Mouse (Mus musculus) midbrain, postnatal 0 days (tissue): ENCODE results near the gene Alg12. TPM values are rescaled to one million over a fixed set of nuclear protein-coding genes. Genes with fewer than 3 reads are reported as not detected.

Experiments
- ATAC-seq: fragments of 200-750 bp; cut with Nextera tagmentation; 2 replicates; pipeline ENCODE4 v1.8.0; 2017; ENCODE audit warnings: moderate number of reproducible peaks, mild to moderate bottlenecking, moderate TSS enrichment, moderate library complexity; ENCODE audit not compliant: low FRiP score
- DNase-seq: peaks from one replicate; pipeline ENCODE4 v3.0.0-alpha.2; 2015; ENCODE audit warnings: low spot score
- H3K27ac ChIP-seq: fragments of 300-500 bp; sonication (generic); 2 replicates; pipeline ENCODE4 v1.5.1; 2014; ENCODE audit warnings: low read depth, mild to moderate bottlenecking, low read length, mixed read lengths
- H3K27me3 ChIP-seq: fragments of 300-500 bp; sonication (generic); 2 replicates; pipeline ENCODE4 v1.6.1; 2014; ENCODE audit warnings: low read length, control low read depth, mixed read lengths; ENCODE audit not compliant: insufficient read depth
- H3K36me3 ChIP-seq: fragments of 300-500 bp; sonication (generic); 2 replicates; pipeline ENCODE4 v1.6.1; 2014; ENCODE audit warnings: low read length, control low read depth, mixed read lengths; ENCODE audit not compliant: insufficient read depth
- H3K4me1 ChIP-seq: fragments of 300-500 bp; sonication (generic); 2 replicates; pipeline ENCODE4 v1.6.1; 2014; ENCODE audit warnings: mild to moderate bottlenecking, control low read depth, antibody characterized with exemption, low read length, mixed read lengths; ENCODE audit not compliant: insufficient read depth
- H3K4me2 ChIP-seq: fragments of 300-500 bp; sonication (generic); 2 replicates; pipeline ENCODE4 v1.6.1; 2014; ENCODE audit warnings: low read depth, mild to moderate bottlenecking, low read length, mixed read lengths; ENCODE audit not compliant: poor library complexity, severe bottlenecking
- H3K4me3 ChIP-seq: fragments of 300-500 bp; sonication (generic); 2 replicates; pipeline ENCODE4 v1.5.1; 2014; ENCODE audit warnings: low read depth, mild to moderate bottlenecking, low read length, moderate library complexity
- H3K9ac ChIP-seq: fragments of 300-500 bp; sonication (generic); replicated peaks from 2 replicates; pipeline ENCODE4 v1.6.1; 2014; ENCODE audit warnings: mild to moderate bottlenecking, low read length, moderate library complexity, mixed read lengths; ENCODE audit not compliant: poor library complexity, severe bottlenecking
- H3K9me3 ChIP-seq: fragments of 300-500 bp; sonication (generic); 2 replicates; pipeline ENCODE4 v1.6.1; 2016; ENCODE audit warnings: low read length, control low read depth
- CTCF ChIP-seq: IDR thresholded peaks from 2 replicates; pipeline ENCODE4 v1.5.1; 2016; ENCODE audit warnings: antibody characterized with exemption, mild to moderate bottlenecking
- WGBS: fragments of 180-500 bp; shearing (Covaris S2); extraction: QIAGEN DNeasy Blood & Tissue Kit; methylation state at CpG from one replicate; pipeline ENCODE4 v1.1.7; 2014; 5-methylcytosine and 5-hydroxymethylcytosine counted together
- polyA plus RNA-seq: library from polyadenylated mRNA; unstranded; fragments of >200 nt; fragmentation: Nextera tagmentation; extraction: Ambion mirVana; gene quantifications from 2 replicates; pipeline ENCODE4 v1.2.1, GENCODE M21; 2015
- total RNA-seq: library from RNA; depleted of rRNA; stranded (reverse); fragments of >200 nt; gene quantifications from 2 replicates; pipeline ENCODE4 v1.2.3, GENCODE M21; 2014

The Alg12 gene
- total and polyA plus RNA-seq, 2 experiments from 2014 or later, result 5.5 to 9.3 TPM

- TF ChIP-seq CTCF, result no peak
- Histone ChIP-seq H3K36me3 (peaks cover 36% of the 10 kb centered on the region), H3K4me3 (no peak overlapping the region), H3K27me3 (no peaks in the 10 kb centered on the region), H3K4me2 (no peak overlapping the region), H3K27ac (no peak overlapping the region), H3K9me3 (no peaks in the 10 kb centered on the region), H3K4me1 (no peaks in the 10 kb centered on the region), H3K9ac (no peak overlapping the region)
- DNase-seq (no peak), ATAC-seq (no peak)
- WGBS, result 89% methylated on average over 3 of the region's 3 CpGs
Measured at GRCm38 (mm10) chr15:88813262-88813661, 5.9 kb downstream of the Alg12 start.

DNA sequence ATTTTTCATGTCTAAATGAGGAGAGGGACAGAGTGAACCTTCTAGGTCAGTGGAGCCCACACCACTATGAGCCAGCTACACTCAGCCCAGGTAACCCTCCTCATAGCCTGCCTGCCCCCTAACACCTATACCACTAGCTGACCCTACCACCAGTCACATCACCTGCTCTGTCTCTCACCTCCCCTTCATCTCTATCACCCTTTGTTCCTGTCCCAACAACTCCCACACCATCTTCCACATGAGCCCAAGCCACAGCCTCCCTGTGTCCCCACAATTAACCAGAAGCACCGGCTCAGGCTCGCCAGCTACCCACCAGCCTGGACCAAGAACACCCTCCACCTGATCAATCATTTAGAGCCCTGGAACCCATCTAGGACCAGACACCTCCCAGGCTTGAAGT lies 8.7 kb downstream of the Alg12 start:
- ATAC-seq, result no peak
- Histone ChIP-seq H3K4me3 (no peak overlapping the region), H3K9me3 (no peaks in the 10 kb centered on the region), H3K27ac (no peak overlapping the region), H3K4me2 (no peak overlapping the region), H3K9ac (no peak overlapping the region), H3K4me1 (no peaks in the 10 kb centered on the region), H3K27me3 (no peaks in the 10 kb centered on the region), H3K36me3 (peaks cover 38% of the 10 kb centered on the region)
- TF ChIP-seq CTCF, result no peak
- WGBS, result 92% methylated on average over 2 of the region's 2 CpGs
- DNase-seq, result no peak

DNA sequence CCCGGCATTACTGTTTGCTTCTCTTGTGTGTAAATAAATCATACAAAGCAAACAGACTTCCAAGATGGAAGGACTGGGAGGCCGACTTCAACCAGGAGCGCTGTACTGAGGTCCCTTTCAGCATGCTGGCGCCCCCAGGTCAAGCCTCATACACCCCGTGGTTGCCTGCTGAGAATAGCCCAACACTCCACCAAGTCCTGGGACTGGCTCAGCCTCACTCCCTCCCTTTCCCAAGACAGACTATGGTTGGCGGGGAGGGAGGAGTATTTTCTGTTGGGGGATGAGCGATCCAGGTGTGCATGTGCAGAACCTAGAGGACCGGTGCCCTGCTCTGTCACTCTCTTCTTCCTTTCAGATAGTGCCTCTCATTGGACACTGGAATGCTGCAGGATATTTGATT lies 11.0 kb downstream of the Alg12 start:
- no peak overlapping the region for H3K4me3 ChIP-seq
- WGBS, result 88% methylated on average over 8 of the region's 8 CpGs
- H3K36me3 ChIP-seq, result peaks cover 39% of the 10 kb centered on the region
- H3K9me3 ChIP-seq, result no peaks in the 10 kb centered on the region
- H3K27ac ChIP-seq, result no peak overlapping the region
- no peak overlapping the region for H3K9ac ChIP-seq
- no peak for TF ChIP-seq CTCF
- no peaks in the 10 kb centered on the region for H3K27me3 ChIP-seq
- no peaks in the 10 kb centered on the region for H3K4me1 ChIP-seq
- DNase-seq (no peak), ATAC-seq (no peak)
- H3K4me2 ChIP-seq, result no peak overlapping the region

GRCm38 (mm10) chr15:88802348-88802747 lies 16.8 kb downstream of the Alg12 start:
- no peak overlapping the region for H3K9ac ChIP-seq
- no peaks in the 10 kb centered on the region for H3K27me3 ChIP-seq
- no peak overlapping the region for H3K4me3 ChIP-seq
- no peaks in the 10 kb centered on the region for H3K9me3 ChIP-seq
- H3K4me1 ChIP-seq, result no peaks in the 10 kb centered on the region
- H3K36me3 ChIP-seq, result peaks cover 13% of the 10 kb centered on the region
- DNase-seq (no peak), ATAC-seq (no peak)
- no peak overlapping the region for H3K27ac ChIP-seq
- 87% methylated on average over 6 of the region's 6 CpGs for WGBS
- no peak overlapping the region for H3K4me2 ChIP-seq
- TF ChIP-seq CTCF, result no peak

DNA sequence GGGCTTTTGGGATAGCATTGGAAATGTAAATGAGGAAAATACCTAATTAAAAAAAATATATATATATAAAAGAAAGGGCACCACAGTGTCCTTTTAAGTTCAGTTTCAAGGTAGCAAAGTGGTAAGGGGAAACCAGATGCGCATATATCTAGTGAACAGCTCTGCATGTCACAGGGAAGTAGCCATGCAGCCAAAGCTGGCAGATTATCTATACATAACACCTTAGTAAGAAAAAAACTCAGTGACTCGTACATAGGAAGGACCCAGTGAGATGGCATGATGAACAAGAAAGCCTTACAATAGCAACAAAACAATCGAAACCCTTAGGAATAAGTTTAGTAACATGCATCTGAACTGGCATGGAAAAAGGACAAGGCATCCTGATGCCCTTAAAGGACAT lies 17.2 kb downstream of the Alg12 start:
- Histone ChIP-seq H3K9ac (no peak overlapping the region), H3K4me2 (no peak overlapping the region), H3K4me1 (no peaks in the 10 kb centered on the region), H3K4me3 (no peak overlapping the region), H3K36me3 (peaks cover 13% of the 10 kb centered on the region), H3K27me3 (no peaks in the 10 kb centered on the region), H3K27ac (no peak overlapping the region), H3K9me3 (no peaks in the 10 kb centered on the region)
- 86% methylated on average over 3 of the region's 3 CpGs for WGBS
- DNase-seq (no peak), ATAC-seq (no peak)
- no peak for TF ChIP-seq CTCF

- DNase-seq (no peak), ATAC-seq (no peak)
- 84% methylated on average over 6 of the region's 6 CpGs for WGBS
- H3K36me3 ChIP-seq, result peaks cover 11% of the 10 kb centered on the region
- no peak overlapping the region for H3K9ac ChIP-seq
- no peaks in the 10 kb centered on the region for H3K4me1 ChIP-seq
- TF ChIP-seq CTCF, result no peak
- H3K4me3 ChIP-seq, result no peak overlapping the region
- H3K27ac ChIP-seq, result no peak overlapping the region
- no peaks in the 10 kb centered on the region for H3K9me3 ChIP-seq
- no peak overlapping the region for H3K4me2 ChIP-seq
- no peaks in the 10 kb centered on the region for H3K27me3 ChIP-seq
Measured at GRCm38 (mm10) chr15:88800921-88801354, 18.2 kb downstream of the Alg12 start.
